Mouse (Mus musculus): ENCODE measurements around the gene Dnajc2.

Dnajc2 gene

GRCm38 (mm10) chr5:21785053-21785452, at the start of gene Dnajc2, which contains the start of gene Psmc2:
Gene Dnajc2 (minus strand): TSS chr5:21785251.
Gene Psmc2 (plus strand): TSS chr5:21785283.
- in situ Hi-C loops (cut with MboI; ENCODE audit: unreplicated experiment in 2 of 2): loop anchor here in 1 of 2 experiments (10.0 to 25.0 kb wide), 2 partner anchors 830 to 1852 kb away; partner anchors contain the start of gene Rsbn1l

DNA sequence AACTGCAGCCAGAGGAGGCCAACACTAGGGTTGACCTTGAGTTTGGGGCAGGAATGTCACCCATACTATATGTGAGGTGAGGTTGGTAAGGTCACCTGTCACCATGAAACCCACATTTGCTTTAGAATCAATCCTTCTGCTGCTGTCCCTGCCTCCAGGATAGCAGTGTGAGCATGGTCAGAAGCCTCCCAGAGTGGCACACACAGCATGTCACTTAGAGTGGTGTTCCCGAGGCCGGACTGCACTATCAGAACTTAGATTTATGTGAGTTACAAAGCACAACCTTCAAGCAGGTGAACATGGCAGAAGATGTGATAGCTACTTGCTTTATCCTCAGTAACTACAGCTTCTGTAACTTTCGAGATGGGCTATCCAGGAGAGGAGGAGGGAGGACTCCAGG, 46.7 kb upstream of the Dnajc2 start:
- in situ Hi-C loops (cut with MboI; ENCODE audit: unreplicated experiment in 2 of 2): no loop called here

GRCm38 (mm10) chr5:21828855-21829254, 43.8 kb upstream of the Dnajc2 start:
- in situ Hi-C loops (cut with MboI; ENCODE audit: unreplicated experiment in 2 of 2): no loop called here

DNA sequence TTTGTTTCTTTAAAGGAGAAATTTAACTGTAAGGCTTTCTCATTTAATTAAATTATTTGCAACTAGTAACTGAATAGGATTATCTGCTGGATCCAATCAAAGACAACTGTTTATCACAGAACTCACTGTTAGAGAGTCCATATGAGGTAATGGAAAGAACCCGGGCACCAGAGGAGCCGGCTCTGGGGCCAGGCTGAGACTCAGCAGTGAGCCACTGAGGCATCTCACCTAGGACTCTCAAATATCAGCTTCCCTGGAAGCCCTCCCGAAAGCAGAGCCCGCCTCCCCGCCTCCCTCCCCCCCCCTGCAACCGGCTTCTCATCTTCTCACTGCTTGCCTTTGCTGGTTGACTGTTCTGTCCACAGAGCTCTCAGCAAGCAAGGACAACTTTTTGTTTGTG, 42.6 kb upstream of the Dnajc2 start:
- in situ Hi-C loops (cut with MboI; ENCODE audit: unreplicated experiment in 2 of 2): no loop called here

GRCm38 (mm10) chr5:21826370-21826769, 41.3 kb upstream of the Dnajc2 start:
- in situ Hi-C loops (cut with MboI; ENCODE audit: unreplicated experiment in 2 of 2): no loop called here

- in situ Hi-C loops (cut with MboI; ENCODE audit: unreplicated experiment in 2 of 2): loop anchor here (10.0 kb wide), 3 partner anchors 701 to 1411 kb away; no protein-coding TSS in a partner anchor
These were observed 28.9 kb upstream of the Dnajc2 start for GRCm38 (mm10) chr5:21813994-21814393.

- in situ Hi-C loops (cut with MboI; ENCODE audit: unreplicated experiment in 2 of 2): loop anchor here (10.0 kb wide), 3 partner anchors 704 to 1414 kb away; no protein-coding TSS in a partner anchor
These were observed 25.9 kb upstream of the Dnajc2 start for GRCm38 (mm10) chr5:21810924-21811323.

DNA sequence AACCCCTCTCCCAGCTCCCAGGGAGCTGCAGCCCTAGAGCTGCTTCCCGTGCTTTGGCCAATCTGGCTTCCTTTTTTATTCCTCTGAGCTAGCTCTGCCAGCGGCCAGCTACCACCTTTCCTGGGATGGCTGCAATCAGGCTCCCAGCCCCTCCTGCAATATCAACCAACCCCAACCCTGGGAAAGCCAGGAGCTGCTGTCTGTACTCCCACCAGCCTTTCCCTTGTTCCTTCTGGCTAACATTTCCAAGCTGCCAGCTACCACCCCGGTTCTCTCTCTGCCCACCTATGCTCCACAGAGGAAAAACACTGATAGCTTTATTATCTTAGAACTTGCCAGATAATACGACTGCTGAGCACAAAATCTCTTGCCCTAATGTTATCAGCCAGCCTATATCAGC, 19.8 kb upstream of the Dnajc2 start:
- in situ Hi-C loops (cut with MboI; ENCODE audit: unreplicated experiment in 2 of 2): no loop called here

DNA sequence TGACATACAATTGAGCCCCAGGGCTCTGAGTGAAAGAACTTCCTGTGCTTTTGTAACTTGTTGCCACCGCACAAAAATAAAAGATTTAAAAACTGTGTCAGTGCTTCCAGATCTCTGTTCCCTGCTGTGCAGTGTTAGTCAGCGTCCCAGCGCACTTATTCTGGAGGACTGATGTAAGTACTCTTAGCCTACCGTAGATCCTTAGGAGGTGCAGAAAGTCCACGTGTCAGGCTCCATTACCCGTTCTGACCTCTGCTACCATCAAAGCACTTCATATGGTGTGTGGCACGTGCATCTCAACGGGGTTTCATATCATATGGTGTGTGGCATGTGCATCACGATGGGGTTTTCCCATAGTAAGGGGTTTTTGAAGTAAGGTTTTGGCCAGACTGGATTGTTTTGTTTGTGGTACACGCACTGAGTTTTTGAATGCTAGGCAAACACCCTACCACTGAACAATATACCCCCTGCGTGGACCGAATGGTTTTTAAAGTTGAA, 18.7 kb upstream of the Dnajc2 start:
- in situ Hi-C loops (cut with MboI; ENCODE audit: unreplicated experiment in 2 of 2): no loop called here

GRCm38 (mm10) chr5:21802907-21803306, 17.9 kb upstream of the Dnajc2 start:
- in situ Hi-C loops (cut with MboI; ENCODE audit: unreplicated experiment in 2 of 2): no loop called here

DNA sequence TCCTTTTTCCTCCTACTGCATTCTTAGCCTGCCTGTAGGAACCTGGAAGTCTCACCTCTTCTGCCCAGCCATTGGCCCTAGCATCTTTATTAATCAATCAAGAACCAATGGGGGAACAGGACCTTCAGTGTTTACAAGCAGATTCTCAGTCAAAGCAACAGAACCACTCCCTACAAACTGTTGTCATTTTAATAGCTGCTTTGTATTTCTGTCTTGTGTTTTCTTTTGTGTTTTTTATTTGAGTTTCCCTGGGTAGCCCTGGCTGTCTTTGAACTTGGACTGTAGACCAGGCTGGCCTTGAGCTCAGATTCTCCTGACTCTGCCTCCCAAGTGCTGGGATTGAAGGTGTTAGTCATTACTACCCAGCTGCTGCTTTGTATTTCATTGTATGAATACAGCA, 7.1 kb upstream of the Dnajc2 start:
- in situ Hi-C loops (cut with MboI; ENCODE audit: unreplicated experiment in 2 of 2): loop anchor here in 1 of 2 experiments (25.0 kb wide), 1 partner anchor 1845 kb away; no protein-coding TSS in a partner anchor

DNA sequence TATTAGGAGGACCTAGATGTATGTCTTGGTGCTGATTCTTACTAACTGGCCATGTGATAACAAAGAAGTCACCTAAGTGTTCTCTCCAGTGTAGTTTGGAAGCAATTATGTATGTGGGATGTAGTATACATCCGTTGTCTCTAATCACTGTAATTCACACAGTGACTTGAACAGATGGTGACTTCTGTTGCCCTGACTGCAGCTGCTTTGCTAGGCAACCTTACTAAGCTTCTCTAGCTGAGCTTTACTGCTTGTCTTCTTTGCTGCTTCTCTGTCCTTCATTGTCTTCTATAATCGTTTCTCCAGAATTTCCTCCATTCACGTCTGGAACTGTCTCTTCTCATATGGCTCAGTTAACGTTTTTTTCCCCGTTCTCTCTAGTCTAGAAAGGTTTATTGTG, 4.0 kb upstream of the Dnajc2 start:
- in situ Hi-C loops (cut with MboI; ENCODE audit: unreplicated experiment in 2 of 2): loop anchor here in 1 of 2 experiments (10.0 to 25.0 kb wide), 2 partner anchors 834 to 1848 kb away; partner anchors contain the start of gene Rsbn1l

DNA sequence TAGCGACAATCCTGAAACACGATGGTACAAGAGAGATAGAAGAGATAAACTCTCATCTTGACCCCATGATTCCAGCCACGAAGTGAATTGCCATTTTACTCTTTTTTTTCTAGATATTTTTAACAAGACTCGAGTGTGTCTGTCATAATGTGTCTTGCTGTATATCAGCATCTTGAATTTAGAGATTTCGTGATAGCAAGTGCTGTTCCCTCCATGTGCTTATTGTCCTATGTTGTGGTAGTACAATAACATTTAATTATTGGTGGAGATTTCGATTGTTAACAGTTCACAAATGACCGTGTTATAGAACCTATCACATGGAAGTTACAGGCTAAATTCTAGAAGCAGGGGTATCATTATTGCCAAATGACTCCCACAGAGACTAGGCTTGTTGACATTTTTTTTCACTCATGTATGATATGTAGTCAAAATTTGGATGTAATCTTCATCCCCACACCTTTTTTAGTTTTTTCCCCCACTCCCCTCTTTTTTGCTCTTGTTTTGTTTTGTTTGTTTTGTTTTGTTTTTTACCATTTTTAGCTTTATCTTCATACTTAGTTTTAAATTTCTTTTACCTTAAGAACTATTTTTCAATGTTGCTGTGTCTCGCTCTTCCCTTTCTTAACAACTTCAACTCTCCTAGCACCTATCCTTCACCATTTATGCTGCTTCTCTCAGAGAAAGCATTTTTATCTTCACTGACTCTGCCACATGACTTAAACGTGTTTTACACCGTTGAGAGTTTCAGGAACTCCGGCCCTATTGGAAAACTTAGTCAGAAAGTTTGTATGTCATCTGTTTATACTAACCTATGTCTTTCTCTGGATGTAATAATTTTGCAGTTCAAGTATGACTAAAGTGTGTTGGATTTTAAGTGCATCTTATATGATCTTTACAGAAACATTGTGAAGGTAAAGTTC, 2.4 kb upstream of the Dnajc2 start:
- in situ Hi-C loops (cut with MboI; ENCODE audit: unreplicated experiment in 2 of 2): loop anchor here in 1 of 2 experiments (10.0 to 25.0 kb wide), 2 partner anchors 833 to 1850 kb away; partner anchors contain the start of gene Rsbn1l

- in situ Hi-C loops (cut with MboI; ENCODE audit: unreplicated experiment in 2 of 2): loop anchor here in 1 of 2 experiments (10.0 to 25.0 kb wide), 2 partner anchors 832 to 1851 kb away; partner anchors contain the start of gene Rsbn1l
These were observed 1.5 kb upstream of the Dnajc2 start for GRCm38 (mm10) chr5:21786258-21787185.

GRCm38 (mm10) chr5:21785776-21786175, 725 bp upstream of the Dnajc2 start:
- in situ Hi-C loops (cut with MboI; ENCODE audit: unreplicated experiment in 2 of 2): loop anchor here in 1 of 2 experiments (10.0 to 25.0 kb wide), 2 partner anchors 831 to 1852 kb away; partner anchors contain the start of gene Rsbn1l

DNA sequence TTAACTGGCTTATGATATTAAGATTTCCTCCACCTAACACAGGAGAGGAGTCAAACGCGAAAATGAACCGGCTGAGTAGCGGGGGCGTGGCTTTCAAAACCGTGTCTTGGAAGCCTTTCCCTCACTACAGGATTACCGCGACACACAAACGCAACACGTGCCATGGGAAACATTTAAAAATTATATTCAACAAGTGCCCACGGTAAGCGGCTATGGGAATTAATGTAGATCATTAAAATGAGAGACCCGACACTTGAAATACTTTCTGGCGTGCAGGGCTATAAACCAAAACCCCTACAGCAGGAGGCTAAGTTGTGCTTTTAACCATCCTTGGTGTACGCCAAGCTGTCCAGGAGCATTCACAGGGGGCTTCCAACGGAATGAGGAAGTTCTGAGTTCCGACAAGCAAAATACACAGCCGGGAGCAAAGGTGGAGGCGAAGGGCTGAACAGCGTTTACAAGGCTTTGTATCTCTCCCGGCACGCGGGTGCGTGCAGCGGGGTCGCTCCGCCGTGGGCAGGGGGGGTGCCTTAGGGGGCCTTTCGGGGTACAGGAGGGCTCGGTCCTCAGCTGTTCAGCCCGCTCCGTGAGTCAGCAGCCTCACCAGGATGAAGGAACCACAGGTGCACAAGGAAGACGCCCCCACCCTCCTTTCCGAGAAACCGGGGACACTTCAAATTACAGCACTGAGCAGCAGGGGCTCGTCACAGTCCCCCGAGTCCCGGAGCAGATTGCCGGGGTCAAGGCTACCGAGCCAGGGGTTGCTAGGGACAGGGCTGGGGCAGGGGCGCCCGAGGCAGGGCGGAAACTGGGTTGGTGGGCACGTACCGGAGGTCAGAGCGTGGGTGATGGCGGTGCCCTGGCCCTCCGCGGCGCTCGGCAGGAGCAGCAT, 644 bp downstream of the Dnajc2 start:
- in situ Hi-C loops (cut with MboI; ENCODE audit: unreplicated experiment in 2 of 2): loop anchor here in 1 of 2 experiments (5.0 to 25.0 kb wide), 3 partner anchors 37 to 1853 kb away; partner anchors contain the start of gene Rsbn1l

GRCm38 (mm10) chr5:21776491-21776890, 8.6 kb downstream of the Dnajc2 start:
- in situ Hi-C loops (cut with MboI; ENCODE audit: unreplicated experiment in 2 of 2): loop anchor here in 1 of 2 experiments (25.0 kb wide), 1 partner anchor 1861 kb away; no protein-coding TSS in a partner anchor

GRCm38 (mm10) chr5:21769841-21770240, 15.2 kb downstream of the Dnajc2 start:
- in situ Hi-C loops (cut with MboI; ENCODE audit: unreplicated experiment in 2 of 2): loop anchor here in 1 of 2 experiments (25.0 kb wide), 1 partner anchor 1692 kb away; no protein-coding TSS in a partner anchor

GRCm38 (mm10) chr5:21768506-21768905, 16.5 kb downstream of the Dnajc2 start:
- in situ Hi-C loops (cut with MboI; ENCODE audit: unreplicated experiment in 2 of 2): loop anchor here in 1 of 2 experiments (25.0 kb wide), 1 partner anchor 1694 kb away; no protein-coding TSS in a partner anchor
